Mouse (Mus musculus): ENCODE measurements around the gene 4930518I15Rik.
"Not testable (repeated sequence)": the region's sequence is repeated elsewhere in the genome, so short reads cannot be mapped to it uniquely, and the experiment has no call there.

- not testable (repeated sequence) for TF ChIP-seq CTCF (conservative IDR thresholded peaks at IDR 0.05 in 1 of 2, IDR thresholded peaks at IDR 0.05 in 1 of 2; ENCODE audit: low read depth in 2 of 2, low read length in 2 of 2); MYC (IDR thresholded peaks at IDR 0.05; ENCODE audit: low read depth, low read length); GABPA (IDR thresholded peaks at IDR 0.05; ENCODE audit: insufficient replicate concordance, low read depth, low read length); E2F4 (IDR thresholded peaks at IDR 0.05; ENCODE audit: insufficient replicate concordance, low read depth, low read length); ZC3H11A (IDR thresholded peaks at IDR 0.05; ENCODE audit: low read depth, low read length); BHLHE40 (IDR thresholded peaks at IDR 0.05; ENCODE audit: low read depth, low read length); NRF1 (IDR thresholded peaks at IDR 0.05; ENCODE audit: low read depth, low read length); POLR2A (IDR thresholded peaks at IDR 0.05; ENCODE audit: low read depth, low read length); UBTF (IDR thresholded peaks at IDR 0.05; ENCODE audit: low read depth, low read length); ZMIZ1 (IDR thresholded peaks at IDR 0.05; ENCODE audit: low read depth, low read length); EP300 (IDR thresholded peaks at IDR 0.05; ENCODE audit: low read length); MAFK (IDR thresholded peaks at IDR 0.05; ENCODE audit: insufficient replicate concordance, low read length)
Observed at GRCm38 (mm10) chr2:156902411-156902810, 44.7 kb upstream of the 4930518I15Rik start.

Data from CH12.LX (cell line).